Mouse (Mus musculus): Measurements from ENCODE around the gene Zc3h12d.

DNA sequence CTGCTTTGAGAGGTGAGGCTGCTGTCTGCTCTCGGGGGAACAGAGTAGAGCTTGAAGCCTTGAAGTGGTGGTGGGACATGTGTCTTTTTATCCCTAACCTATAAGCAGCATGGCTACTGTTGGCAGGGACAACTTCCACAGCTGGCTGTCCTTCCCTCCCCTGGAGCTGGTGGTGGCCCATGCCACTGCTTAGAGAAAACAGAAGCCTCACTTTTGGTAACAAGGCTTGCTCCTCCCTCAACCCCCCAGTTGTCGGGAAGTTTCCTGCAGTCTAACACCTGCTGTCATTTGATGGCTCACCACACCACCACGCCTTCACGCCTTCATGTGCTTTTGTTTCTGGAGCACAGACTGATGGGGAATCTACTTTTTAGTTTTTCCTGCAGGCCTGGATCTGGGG, 11.9 kb downstream of the Zc3h12d start:
- TF ChIP-seq CTCF (IDR thresholded peaks at IDR 0.05; ENCODE audit: borderline replicate concordance, insufficient read depth, low read depth, low read length) (no peak), POLR2A (IDR thresholded peaks at IDR 0.05; ENCODE audit: borderline replicate concordance, insufficient read depth, low read length) (no peak)

All from cerebellum, adult 2 months (tissue).